Mouse (Mus musculus): Measurements from ENCODE around the gene Olfr1238.

The Olfr1238 gene

GRCm38 (mm10) chr2:89409576-89409975 is at the start of gene Olfr1238:
Gene Olfr1238, minus strand, starts transcription at chr2:89409676.
- DNase-seq (ENCODE audit: low spot score) = no peak

GRCm38 (mm10) chr2:89442900-89443299 is 33.4 kb upstream of the Olfr1238 start, which contains the start of gene Olfr1240:
Gene Olfr1240, minus strand, starts transcription at chr2:89443000.
- no peak for DNase-seq (ENCODE audit: low spot score)

- DNase-seq (ENCODE audit: low spot score) = no peak
Measured at GRCm38 (mm10) chr2:89420307-89420706, 10.8 kb upstream of the Olfr1238 start, which contains the start of gene Olfr1239. Gene Olfr1239, minus strand, starts transcription at chr2:89420407.

GRCm38 (mm10) chr2:89414557-89414956 is 5.1 kb upstream of the Olfr1238 start:
- no peak for DNase-seq (ENCODE audit: low spot score)

- DNase-seq (ENCODE audit: low spot score) = no peak
Measured at GRCm38 (mm10) chr2:89400882-89401281, 8.6 kb downstream of the Olfr1238 start.

- no peak for DNase-seq (ENCODE audit: low spot score)
Measured at GRCm38 (mm10) chr2:89364765-89365164, 44.7 kb downstream of the Olfr1238 start, which contains the start of gene Olfr1234. Gene Olfr1234, minus strand, starts transcription at chr2:89364865.
